Mouse (Mus musculus) CD8-positive naive resting alpha-beta T cell, adult 2 months (primary cell): ENCODE measurements around the gene Fahd1.

Experiments used
- DNase-seq, 2 experiments: peaks; one replicate each; pipeline ENCODE4 v3.0.0; 2022; ENCODE audit warnings: low read depth in 2 of 2, low spot score in 2 of 2

Fahd1 gene

DNA sequence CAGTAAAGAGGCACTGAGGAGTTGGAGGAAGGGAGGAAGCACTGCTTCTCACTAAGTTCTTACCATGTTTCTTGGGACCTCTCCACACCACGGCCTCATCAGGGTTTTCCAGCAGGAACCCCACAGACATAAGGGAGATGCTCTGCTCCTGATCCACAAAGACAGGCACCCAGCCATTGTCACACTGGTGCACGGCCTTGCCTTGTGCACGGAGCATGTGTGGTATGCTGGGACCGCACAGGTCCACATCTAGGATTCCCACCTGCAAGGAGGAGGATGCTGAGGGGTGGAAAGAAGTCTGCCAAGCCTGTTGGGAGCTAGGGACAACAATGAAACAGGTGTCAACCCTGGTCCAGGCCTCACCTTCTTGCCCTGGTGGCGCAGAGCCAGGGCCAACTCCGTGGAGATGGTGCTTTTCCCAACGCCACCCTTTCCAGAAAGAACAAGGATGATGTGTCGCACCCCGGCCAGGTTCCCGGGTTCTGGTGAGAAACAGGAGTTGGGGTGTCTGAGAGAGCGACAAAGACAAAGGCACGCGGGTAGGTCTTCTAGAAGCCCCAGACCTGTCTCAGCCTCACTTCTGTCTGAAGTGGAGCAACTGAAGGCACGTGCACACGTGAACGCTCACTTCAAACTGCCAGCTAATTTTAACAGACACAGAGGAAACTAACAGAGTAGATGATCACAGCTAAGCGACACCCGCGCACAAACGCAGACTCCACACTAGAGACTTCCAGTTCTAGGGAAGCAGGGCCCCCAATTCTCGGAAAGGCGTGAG, 35.4 kb upstream of the Fahd1 start:
- DNase-seq: no peak

DNA sequence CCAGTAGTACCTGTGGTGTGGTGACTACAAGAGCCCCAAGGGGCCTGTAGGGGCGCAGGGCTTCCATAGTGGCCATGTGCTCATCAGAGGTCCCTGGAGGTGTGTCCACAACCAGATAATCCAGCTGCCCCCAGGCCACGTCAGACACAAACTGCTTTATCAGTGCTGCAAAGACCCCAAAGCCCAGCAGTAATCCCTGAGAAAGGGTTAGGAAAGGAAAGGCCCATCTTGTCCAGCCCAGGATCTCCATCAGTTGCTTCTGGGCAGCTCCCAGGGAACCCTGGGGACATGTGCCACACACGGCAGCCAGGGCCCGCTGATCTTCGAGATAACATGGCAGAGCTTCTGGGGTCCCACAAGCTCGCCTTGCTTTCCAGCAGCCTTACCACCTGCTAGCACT, 34.2 kb upstream of the Fahd1 start:
- DNase-seq: no peak

- DNase-seq: no peak
Observed at GRCm38 (mm10) chr17:24881738-24882440, 31.7 kb upstream of the Fahd1 start.

DNA sequence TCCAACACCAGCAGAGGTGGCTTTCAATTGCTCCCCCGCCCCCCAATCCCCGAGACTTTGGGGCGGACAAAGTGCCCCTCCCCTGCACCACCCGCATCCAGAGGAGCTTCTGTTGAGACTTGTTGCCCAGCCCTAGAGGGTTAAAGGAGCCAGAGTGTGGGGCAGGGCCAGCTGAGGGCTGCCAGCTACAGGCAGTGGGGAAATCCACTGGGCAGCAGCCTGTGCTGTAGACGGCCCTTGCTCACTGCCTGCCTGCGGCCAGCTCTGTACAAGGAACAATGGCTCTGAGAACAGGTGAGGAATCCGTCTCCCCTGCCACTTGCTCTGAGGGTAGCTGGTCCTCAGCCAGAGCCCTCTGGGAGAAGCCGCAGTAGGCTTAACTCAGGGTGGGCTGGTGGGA, 28.4 kb upstream of the Fahd1 start:
- no peak for DNase-seq

DNA sequence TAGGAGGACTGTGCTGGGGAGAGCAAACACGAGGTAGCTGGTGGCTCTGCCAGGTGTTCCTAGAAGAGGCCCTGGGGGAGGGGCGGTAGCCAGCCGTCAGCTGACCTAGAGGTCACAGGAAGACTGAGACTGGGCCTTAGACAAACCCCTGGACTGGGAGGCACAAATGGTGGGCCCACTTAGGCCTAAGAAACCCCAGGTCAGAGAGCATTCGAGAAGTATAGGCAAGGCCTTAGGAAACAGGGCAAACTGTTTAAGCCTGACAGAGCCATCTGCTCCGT, 27.9 kb upstream of the Fahd1 start:
- no peak for DNase-seq

- DNase-seq: no peak
Observed at GRCm38 (mm10) chr17:24877336-24878116, 27.4 kb upstream of the Fahd1 start.

GRCm38 (mm10) chr17:24874989-24875388, 24.8 kb upstream of the Fahd1 start:
- DNase-seq: no peak

GRCm38 (mm10) chr17:24874405-24874745, 24.2 kb upstream of the Fahd1 start:
- DNase-seq: no peak

- no peak for DNase-seq
Observed at GRCm38 (mm10) chr17:24873695-24874404, 23.7 kb upstream of the Fahd1 start.

DNA sequence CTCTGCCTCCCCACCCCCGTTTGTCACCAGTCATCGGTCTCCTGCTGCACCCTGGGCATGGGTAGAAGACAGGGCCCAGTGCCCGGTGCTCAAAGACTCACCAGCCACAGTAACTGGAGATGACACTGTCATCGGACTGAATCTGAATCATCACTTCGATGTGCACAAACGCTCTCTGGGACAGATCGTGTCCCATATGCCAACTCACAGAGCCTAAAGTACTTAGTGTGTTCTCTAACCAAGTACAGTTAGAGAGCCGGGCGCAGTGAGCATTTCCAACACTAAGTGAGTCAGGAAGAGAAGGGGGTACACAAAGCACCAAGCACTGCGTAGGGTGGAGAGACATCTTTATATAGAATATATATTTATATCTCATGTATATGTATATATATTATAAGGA, 17.8 kb upstream of the Fahd1 start:
- DNase-seq: no peak

- DNase-seq: no peak
Observed at GRCm38 (mm10) chr17:24865776-24866175, 15.6 kb upstream of the Fahd1 start, which contains the start of gene Igfals. Igfals (plus strand) TSS chr17:24865997.

GRCm38 (mm10) chr17:24861785-24862184, 11.6 kb upstream of the Fahd1 start:
- DNase-seq: no peak

GRCm38 (mm10) chr17:24860076-24860475, 9.9 kb upstream of the Fahd1 start:
- DNase-seq: no peak

DNA sequence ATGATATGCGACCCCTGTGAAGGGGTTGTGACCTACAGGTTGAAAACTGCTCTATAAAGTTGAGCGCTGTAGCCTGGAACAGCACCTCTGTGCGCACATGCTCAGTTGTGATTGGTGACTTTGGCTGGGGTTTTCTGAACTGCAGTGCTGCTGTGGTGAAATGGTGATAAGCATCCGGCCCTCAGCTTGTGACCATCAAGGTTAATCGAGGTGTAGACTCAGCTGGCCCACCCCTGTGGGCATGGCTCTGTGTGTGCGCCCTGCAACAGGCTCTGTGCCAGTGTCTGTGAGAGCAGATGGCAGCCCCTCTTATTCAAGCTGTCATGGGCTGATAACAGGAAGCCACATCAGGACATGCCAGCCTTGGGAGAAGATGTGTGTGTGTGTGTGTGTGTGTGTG, 8.8 kb upstream of the Fahd1 start:
- DNase-seq: no peak

- DNase-seq: no peak
Observed at GRCm38 (mm10) chr17:24857831-24858470, 7.8 kb upstream of the Fahd1 start.

DNA sequence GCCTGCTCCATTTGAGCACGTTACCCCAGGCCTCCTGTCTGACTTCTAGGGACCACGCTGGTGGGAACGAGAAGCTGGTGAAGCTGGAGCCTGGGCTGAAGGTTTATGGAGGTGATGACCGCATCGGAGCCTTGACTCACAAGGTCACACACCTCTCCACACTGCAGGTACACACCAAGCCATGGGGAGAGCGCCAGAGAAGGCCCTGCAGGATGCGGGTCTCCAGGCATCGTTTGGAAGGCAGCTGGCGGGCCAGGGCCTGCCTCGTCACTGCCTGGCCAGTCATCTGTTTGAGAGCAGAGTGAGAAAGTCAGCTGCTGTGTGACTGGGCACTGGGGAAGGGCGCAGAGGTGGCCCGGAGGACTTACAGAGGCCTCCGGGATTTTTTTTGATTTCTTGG, 6.4 kb upstream of the Fahd1 start:
- no peak for DNase-seq

GRCm38 (mm10) chr17:24855838-24856464, 5.8 kb upstream of the Fahd1 start:
- DNase-seq: no peak

DNA sequence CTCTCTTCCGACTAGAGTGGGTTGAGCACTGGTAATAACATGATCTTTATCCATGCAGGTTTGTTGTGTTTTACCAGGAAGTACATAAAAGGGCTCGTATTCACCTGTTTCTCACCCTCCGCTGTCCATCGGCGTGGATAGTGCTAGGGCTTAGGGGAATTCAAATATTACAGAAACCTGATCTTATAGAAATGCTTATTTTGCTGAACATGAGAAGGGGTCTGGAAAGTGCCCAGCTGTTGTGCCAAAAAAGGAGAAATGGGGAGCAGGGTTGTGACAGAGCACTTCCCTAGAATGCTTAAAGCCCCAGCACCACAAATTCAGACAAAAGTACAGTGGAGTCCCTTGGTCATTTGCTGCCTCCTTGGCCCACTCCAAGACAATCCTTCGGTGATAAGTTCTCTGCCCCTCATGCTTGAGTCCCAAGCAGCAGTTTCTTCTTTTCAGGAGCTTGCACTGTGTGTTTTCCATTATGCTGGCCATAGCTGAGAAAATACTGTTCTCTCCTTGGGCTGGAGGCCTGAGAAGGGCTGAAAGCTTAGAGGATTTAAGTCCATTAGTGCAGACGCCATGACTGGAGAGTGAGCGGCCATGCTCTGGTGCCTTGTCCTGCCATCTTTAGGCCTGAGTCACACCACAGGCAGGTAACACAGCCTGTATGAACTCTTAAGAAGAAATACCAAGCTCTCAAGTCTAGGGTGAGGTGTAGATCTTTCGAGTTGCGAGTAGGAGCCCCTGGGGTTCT, 1.4 kb upstream of the Fahd1 start:
- DNase-seq: no peak

DNA sequence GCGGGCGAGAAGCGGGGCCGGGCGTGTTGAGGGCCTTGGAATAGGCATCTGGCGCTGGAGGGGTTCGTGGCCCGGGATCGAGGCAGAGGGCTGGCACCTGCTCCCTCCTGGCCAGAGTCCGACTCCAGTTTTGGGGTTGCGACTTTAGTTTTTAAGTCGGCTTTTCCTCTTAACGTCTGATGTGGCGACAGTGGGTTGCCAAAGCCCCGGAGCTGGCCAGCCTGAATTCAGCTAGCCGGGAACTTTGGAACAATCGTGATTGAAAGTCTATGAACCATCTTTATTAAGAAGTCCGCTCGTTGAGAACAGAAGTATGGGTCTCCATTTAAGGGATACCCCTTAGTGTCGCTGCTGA, 586 bp upstream of the Fahd1 start:
- no peak for DNase-seq

GRCm38 (mm10) chr17:24849733-24850064, 465 bp downstream of the Fahd1 start:
- no peak for DNase-seq
